Mouse (Mus musculus): Measurements from ENCODE around the gene Lrpprc. TPM values are rescaled to one million over a fixed set of nuclear protein-coding genes. Genes with fewer than 3 reads are reported as not detected.

Gene Lrpprc
- total and polyA plus RNA-seq, 2 experiments from 2014 or later: 39.1 to 47.3 TPM

- no peaks in the 10 kb centered on the region for H3K27me3 ChIP-seq (ENCODE audit: insufficient read depth, low read length)
- 50% methylated on average over 5 of the region's 5 CpGs for WGBS
- H3K36me3 ChIP-seq (ENCODE audit: insufficient read depth, low read length): no peaks in the 10 kb centered on the region
- no peak overlapping the region; the same call in 1 of the 2 replicates for H3K27ac ChIP-seq
- H3K9me3 ChIP-seq (ENCODE audit: low read length): no peaks in the 10 kb centered on the region
- H3K4me2 ChIP-seq (ENCODE audit: low read depth, low read length): no peak overlapping the region
- H3K4me3 ChIP-seq (ENCODE audit: low read length): no peak overlapping the region
- no peak for TF ChIP-seq CTCF (IDR thresholded peaks at IDR 0.05; ENCODE audit: low read depth)
- DNase-seq (ENCODE audit: low spot score): no peak
- H3K4me1 ChIP-seq (ENCODE audit: insufficient read depth, low read length): 0 out of 2 replicates have a peak, but pooled peaks cover 6% of the 10 kb centered on the region
- ATAC-seq: 0 out of 2 replicates have a peak, but pooled peaks have one; percentile 25
- no peak overlapping the region for H3K9ac ChIP-seq (replicated peaks; ENCODE audit: low read length)
These were observed 134.4 kb downstream of the Lrpprc start for GRCm38 (mm10) chr17:84656205-84656604.

Other genes starting within 250 kb of the Lrpprc start
- gene Dync2li1, start 164.3 kb downstream of the Lrpprc start, total RNA-seq (2014; rRNA removed): 9.8 and 9.9 TPM in 2 replicates
- 33.2 and 36.2 TPM in 2 replicates for gene Dync2li1, start 164.3 kb downstream of the Lrpprc start, polyA plus RNA-seq (2015; fragmentation: Nextera tagmentation; extraction: Ambion mirVana)
- gene Abcg8, start 114.5 kb downstream of the Lrpprc start, total RNA-seq (2014; rRNA removed): 0.11 TPM in 1 of 2 replicates, not detected in the other
- 0.05 TPM in 1 of 2 replicates, not detected in the other for gene Abcg8, start 114.5 kb downstream of the Lrpprc start, polyA plus RNA-seq (2015; fragmentation: Nextera tagmentation; extraction: Ambion mirVana)
- gene Abcg5, start 107.8 kb downstream of the Lrpprc start, total RNA-seq (2014; rRNA removed): 1.6 and 2.4 TPM in 2 replicates
- gene Abcg5, start 107.8 kb downstream of the Lrpprc start, polyA plus RNA-seq (2015; fragmentation: Nextera tagmentation; extraction: Ambion mirVana): 1.3 and 1.4 TPM in 2 replicates
- 48.1 and 49.1 TPM in 2 replicates for gene Ppm1b, start 166.0 kb upstream of the Lrpprc start, total RNA-seq (2014; rRNA removed)
- 61.8 and 62.6 TPM in 2 replicates for gene Ppm1b, start 166.0 kb upstream of the Lrpprc start, polyA plus RNA-seq (2015; fragmentation: Nextera tagmentation; extraction: Ambion mirVana)
- 0.10 TPM in 1 of 2 replicates, not detected in the other for gene Slc3a1, start 237.6 kb upstream of the Lrpprc start, total RNA-seq (2014; rRNA removed)
- gene Slc3a1, start 237.6 kb upstream of the Lrpprc start, polyA plus RNA-seq (2015; fragmentation: Nextera tagmentation; extraction: Ambion mirVana): 0.10 and 0.19 TPM in 2 replicates